Mouse (Mus musculus) gastrocnemius, adult 8-10 months (tissue): ENCODE results near the gene Myo1a. TPM values are rescaled to one million over a fixed set of nuclear protein-coding genes. Genes with fewer than 3 reads are reported as not detected.
"Not testable (repeated sequence)": the region's sequence is repeated elsewhere in the genome, so short reads cannot be mapped to it uniquely, and the experiment has no call there.

Experiments
- DNase-seq, 2 experiments: peaks; one replicate each; pipeline ENCODE4 v3.0.0; 2022; ENCODE audit warnings: low spot score in 2 of 2
- total RNA-seq, 4 experiments: library from RNA; stranded (reverse); gene quantifications; 2 replicates each; pipeline ENCODE4 v1.2.4; 2022

Gene Myo1a
- total RNA-seq: not detected

- DNase-seq: no peak
Observed at GRCm38 (mm10) chr10:127704766-127705220, at the start of gene Myo1a. Gene Myo1a (plus strand): TSS chr10:127705170.

GRCm38 (mm10) chr10:127657617-127658016 is 47.4 kb upstream of the Myo1a start:
- not testable (repeated sequence) for DNase-seq

GRCm38 (mm10) chr10:127658076-127658475 is 46.9 kb upstream of the Myo1a start:
- no peak for DNase-seq

DNA sequence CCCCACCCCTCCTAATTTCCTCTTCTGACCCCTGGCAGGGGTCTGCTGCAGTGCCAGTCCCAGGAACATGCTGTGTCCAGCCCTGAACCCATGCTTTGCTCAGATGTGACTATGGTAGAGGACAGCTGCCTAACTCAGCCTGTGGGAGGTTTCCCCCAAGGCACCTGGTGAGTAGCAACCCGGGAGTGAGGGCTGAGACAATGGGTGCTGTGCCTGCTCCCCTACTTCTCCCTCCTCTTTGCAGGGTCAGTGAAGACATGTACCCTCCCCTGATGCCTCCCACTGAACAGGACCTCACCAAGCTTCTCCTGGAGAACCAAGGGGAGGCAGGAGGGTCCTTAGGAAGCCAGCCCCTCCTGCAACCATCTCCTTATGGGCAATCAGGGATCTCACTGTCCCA is 45.4 kb upstream of the Myo1a start:
- DNase-seq: no peak

- DNase-seq: no peak
Observed at GRCm38 (mm10) chr10:127661291-127661914, 43.6 kb upstream of the Myo1a start.

- DNase-seq: no peak
Observed at GRCm38 (mm10) chr10:127661915-127662663, 42.9 kb upstream of the Myo1a start.

DNA sequence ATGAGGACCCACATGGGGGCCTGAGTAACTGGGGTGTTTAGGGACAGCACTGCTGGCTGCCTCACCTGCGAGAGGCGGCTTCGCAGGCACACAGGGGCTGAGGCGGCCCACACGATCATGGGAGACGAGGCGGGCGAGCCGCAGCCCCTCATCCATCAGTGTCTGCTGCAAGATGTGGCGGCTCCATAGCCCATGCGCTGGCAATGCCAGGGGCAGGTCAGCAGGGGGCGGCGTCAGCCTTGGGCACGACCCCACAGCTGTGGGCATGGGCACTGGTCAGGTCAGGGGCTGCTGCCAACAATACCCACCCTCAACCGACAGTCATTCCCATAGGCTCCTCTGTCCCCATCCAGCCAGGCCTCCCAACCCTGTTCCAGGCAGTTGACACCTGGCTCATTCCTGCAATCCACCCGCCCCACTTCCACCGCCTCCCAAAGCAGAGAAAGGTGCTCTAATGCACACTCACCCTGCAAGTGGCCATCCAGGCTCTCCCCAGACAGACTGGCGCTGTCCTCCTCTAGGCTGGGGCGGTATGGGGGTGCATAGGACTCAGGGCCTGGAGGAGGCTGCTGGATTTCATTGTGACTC is 42.2 kb upstream of the Myo1a start:
- DNase-seq: no peak

GRCm38 (mm10) chr10:127663590-127663989 is 41.4 kb upstream of the Myo1a start:
- DNase-seq: no peak

DNA sequence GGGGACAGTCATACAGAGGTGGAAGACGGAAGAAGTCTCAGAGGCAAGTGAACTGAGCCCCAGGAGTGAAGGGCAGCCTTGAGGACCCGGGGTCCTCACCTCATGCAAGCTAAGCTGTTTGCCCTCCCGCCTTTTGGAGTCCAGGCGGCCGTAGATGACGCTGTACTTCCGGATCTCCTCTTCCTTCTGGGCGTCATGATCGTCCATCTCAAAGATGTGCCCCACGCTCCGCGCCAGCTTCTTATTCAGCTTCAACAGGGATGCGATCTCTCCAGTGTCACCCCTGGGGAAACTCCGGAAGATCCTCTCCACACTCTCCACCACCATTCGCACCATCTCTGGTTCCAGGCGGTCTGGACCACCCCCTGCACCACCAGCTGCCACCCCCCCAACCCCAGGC is 40.8 kb upstream of the Myo1a start:
- no peak for DNase-seq

GRCm38 (mm10) chr10:127664891-127665290 is 40.1 kb upstream of the Myo1a start:
- no peak for DNase-seq

- no peak for DNase-seq
Observed at GRCm38 (mm10) chr10:127665366-127666181, 39.4 kb upstream of the Myo1a start.

DNA sequence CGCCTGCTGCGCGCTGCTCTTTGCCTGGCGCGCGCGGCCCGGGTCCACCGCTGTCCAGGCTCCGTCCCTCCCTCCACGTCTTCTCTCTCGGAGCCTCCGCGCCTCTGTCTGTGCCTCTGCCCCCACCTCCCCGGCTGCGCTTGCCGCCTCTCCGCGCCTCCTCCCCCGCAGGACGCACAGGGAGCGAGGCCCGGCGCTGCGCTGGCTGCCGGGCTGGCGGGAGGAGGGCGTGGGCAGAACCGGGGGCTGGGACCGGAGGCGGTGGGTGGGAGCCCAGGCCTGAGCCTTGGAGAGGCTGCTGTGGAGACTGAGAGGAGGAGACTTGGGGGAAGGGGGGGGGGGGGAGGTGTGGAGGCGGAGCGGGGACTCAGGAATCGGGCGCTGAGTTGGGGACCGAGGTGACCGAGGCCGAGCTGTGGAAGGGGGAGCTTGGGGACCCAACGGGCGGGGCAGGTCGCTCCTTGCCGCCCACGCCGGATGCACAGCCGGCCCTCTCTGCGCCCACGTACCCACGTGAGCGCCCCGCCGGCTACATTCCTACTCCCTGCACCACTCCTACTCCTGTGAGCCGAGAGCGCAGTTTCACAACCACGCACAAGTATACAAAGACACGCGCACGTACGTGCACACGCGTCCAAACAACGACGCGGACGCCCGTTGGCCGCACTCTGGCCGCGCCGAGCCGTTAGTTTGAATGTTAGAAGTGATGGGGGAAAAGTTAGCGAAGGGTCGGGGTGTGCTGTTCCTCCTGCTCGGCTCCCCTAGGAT is 38.3 kb upstream of the Myo1a start, which contains the start of gene Nemp1:
Gene Nemp1, plus strand, starts transcription at position 401 of the 768 bp plus-strand sequence.
- peak; percentile 69 to 84 for DNase-seq

GRCm38 (mm10) chr10:127667269-127668092 is 37.5 kb upstream of the Myo1a start:
- peak; percentile 80 to 90 for DNase-seq

GRCm38 (mm10) chr10:127668093-127669050 is 36.6 kb upstream of the Myo1a start, which contains the start of gene Nab2:
Gene Nab2 (minus strand): TSS chr10:127668568.
- DNase-seq: peak; percentile 70 to 77

DNA sequence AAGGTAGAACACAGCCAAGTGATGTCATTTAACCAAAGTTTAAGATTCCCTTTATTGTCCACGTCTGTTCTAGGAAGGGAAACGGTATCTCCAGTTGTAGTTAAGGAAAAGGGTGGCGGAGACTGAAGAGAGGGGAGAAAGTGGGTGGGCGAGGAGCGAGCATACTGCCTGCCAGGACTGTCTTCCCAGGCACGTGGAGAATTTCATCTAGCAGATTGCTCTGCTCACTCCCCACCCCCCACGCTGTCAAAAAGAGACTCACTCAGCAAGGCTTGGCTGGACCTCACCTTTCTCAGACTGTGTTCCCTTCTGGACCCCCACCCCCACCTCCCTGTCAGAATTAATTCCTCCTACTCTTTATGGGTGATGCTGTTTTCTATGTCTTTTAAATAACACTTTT is 35.8 kb upstream of the Myo1a start:
- DNase-seq: no peak

GRCm38 (mm10) chr10:127670185-127670584 is 34.8 kb upstream of the Myo1a start:
- DNase-seq: no peak

DNA sequence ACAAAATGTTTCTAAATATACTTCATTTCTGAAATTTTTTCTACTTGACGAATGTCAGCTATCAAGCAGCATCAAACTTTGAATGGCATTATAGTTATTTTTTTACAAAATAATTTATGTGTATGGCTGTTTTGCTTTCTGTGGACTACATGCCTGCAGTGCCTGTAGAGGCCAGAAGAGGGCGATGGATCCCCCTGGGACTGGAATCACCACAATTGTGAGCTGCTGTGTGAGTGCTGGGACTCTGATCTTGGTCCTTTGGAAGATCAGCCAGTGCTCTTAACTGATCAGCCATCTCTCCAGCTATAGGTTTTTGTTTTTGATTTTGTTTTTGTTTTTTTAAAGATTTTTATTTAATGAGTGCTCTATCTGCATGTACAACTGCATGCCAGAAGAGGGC is 33.7 kb upstream of the Myo1a start:
- DNase-seq: no peak

DNA sequence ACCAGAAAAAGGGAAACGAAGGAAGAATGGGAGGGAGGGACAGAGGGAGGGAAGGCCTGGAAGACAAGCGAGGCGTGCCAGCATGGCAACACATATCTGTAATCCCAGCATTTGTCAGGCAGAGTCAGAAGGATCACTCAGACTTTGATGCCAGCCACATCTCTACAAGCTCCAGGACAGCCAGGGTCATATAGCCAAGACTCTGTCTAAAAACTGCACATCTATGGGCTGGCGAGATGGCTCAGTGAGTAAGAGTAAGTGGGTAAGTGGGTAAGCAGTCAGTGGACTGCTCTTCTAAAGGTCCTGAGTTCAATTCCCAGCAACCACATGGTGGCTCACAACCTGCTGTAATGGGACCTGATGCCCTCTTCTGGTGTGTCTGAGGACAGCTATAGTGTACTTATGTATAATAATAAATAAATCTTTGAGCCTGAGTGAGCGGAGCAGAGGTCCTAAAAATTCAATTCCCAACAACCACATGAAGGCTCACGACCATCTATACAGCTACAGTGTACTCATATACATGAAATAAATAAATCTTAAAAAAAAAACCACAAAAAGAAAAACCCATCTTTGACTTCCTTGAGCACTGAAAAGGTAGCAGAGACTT is 30.8 kb upstream of the Myo1a start:
- no peak for DNase-seq
